Mouse (Mus musculus) brain, embryonic 14.5 days (tissue): ENCODE data around the gene Entpd3. TPM values are rescaled to one million over a fixed set of nuclear protein-coding genes. Genes with fewer than 3 reads are reported as not detected.
A peak's percentile ranks its signal among the peaks of the same experiment; 100 is the strongest.

Source experiments
- DNase-seq: peaks from one replicate; pipeline ENCODE4 v3.0.0-alpha.2; 2011; ENCODE audit warnings: low read depth
- CTCF ChIP-seq: fragments of 200-500 bp; IDR thresholded peaks from 2 replicates; pipeline ENCODE4 v1.5.1; 2012; ENCODE audit warnings: inconsistent platforms, mild to moderate bottlenecking, moderate library complexity, borderline replicate concordance; ENCODE audit not compliant: insufficient read depth, insufficient read length; ENCODE audit errors: extremely low read depth
- POLR2A ChIP-seq: fragments of 200-500 bp; IDR thresholded peaks from 2 replicates; pipeline ENCODE4 v1.6.1; 2012; ENCODE audit warnings: mild to moderate bottlenecking, inconsistent platforms, borderline replicate concordance; ENCODE audit not compliant: poor library complexity, insufficient read depth, insufficient read length, severe bottlenecking; ENCODE audit errors: extremely low read depth
- polyA plus RNA-seq: library from polyadenylated mRNA; depleted of rRNA; stranded (reverse); fragments of >200 nt; gene quantifications from 2 replicates; pipeline ENCODE4 v1.2.3, GENCODE M21; 2012

Entpd3 gene
- polyA plus RNA-seq, 1 experiment = 3.9 TPM

DNA sequence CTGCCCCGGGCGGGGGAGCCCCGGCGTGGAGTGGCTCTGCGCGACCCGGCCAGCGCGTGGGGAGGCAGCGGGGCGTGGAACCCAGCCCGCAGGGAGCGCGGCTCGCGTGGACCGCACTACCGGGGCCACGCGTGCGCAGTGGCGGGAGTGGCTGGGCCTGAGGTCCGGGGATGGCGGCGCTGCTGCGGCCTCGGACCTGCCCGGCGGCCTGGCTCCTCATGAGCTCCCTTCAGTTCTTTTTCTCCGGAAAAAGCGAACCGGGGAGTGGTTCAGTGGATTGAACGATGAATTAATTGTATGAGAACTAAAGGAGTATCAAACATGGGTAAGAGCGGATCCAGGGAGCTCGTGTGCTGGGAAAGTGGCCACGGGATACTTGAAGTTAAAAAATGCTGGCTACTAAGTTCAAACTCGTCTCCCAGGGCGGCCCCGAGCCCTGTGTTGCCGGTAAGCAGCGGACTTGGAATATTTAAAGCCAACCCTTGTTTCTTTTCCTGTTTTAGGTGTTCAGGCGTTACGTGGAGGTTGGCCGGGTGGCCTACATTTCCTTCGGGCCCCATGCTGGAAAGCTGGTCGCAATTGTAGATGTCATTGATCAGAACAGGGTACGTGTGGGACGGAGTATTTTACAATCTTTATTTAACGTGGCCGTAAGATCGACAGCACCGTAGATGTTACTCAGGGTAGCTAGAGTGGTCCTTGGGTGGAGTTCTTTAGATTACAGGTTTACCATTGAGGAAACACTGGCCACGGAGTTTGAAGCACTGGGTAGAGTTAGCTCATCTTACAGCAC is 32.2 kb downstream of the Entpd3 start:
- no peak for DNase-seq
- TF ChIP-seq CTCF (no peak), POLR2A (no peak)

GRCm38 (mm10) chr9:120575748-120576661 is 36.4 kb downstream of the Entpd3 start:
- no peak for DNase-seq

GRCm38 (mm10) chr9:120576662-120577013 is 37.0 kb downstream of the Entpd3 start:
- no peak for DNase-seq

More at GRCm38 (mm10) chr9:120575748-120576661, 36.4 kb downstream of the Entpd3 start:
- TF ChIP-seq CTCF = peak; percentile 24; the same call in 1 of the 2 replicates
- TF ChIP-seq POLR2A = no peak

DNA sequence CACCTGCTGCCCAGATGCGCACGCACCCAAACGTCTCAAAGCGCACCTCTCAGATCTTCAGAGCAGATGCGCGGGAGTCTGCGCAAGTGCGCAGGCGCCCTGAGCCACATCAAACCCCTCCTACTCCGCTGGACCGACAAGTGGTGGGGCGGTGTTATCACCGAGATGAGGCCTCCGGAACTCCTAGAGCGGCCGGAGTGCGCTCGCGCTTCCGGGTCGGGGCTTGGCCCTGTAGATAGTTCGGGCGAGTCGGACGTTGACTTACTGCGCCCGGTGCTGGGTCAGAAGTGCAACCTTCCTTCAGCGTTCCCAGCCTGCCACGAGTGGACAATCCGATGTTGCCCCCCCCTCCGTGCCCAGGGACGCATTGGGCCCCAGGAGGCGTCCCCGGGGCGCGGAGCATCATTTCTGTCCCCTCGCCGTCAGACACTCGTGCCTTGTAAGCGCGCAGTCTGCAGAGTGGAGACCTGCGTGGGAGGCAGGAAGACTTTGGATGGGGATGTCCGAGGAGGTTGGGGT is 37.6 kb downstream of the Entpd3 start:
- peak; percentile 99 for DNase-seq
- TF ChIP-seq POLR2A (no peak; the same call in 1 of the 2 replicates), CTCF (no peak)

More at GRCm38 (mm10) chr9:120576662-120577013, 37.0 kb downstream of the Entpd3 start:
- TF ChIP-seq POLR2A (no peak), CTCF (no peak)

DNA sequence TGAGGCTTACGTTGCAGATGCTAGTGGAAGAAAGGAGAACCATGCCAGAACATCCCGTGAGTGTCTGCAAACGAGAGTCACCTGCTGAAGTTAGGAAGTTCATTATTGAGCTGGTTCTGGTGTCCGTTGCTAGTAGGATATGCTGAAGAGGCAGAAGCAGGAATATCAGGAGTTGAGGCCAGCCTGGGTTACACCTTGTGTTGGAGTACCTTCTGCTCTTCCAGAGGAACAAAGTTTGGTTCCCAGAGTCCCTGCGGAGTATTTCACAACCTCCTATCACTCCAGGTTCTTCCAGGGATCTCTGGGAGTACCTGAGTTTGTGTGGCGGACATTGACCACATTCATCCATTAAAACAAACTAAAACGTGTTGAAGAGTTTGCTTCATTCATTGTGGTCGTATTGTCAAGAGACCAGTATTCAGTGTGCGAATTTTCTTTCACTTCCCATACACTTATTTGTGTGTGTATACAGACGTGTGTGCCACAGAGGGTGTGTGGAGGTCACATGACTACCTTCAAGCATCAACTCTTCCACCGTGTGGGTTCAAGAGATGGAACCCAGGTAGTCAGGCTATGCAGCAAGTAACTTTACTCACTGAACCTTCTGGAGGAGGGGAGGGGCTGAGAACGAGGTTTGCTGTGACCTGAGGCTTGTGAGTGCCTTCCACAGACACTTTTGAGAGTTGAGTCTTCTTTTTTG is 38.2 kb downstream of the Entpd3 start:
- no peak for DNase-seq
- no peak for TF ChIP-seq POLR2A
- no peak for TF ChIP-seq CTCF

GRCm38 (mm10) chr9:120578701-120579100 is 39.1 kb downstream of the Entpd3 start:
- DNase-seq = no peak
- no peak for TF ChIP-seq POLR2A
- TF ChIP-seq CTCF = no peak

- no peak for TF ChIP-seq POLR2A
- no peak for TF ChIP-seq CTCF
- no peak for DNase-seq
Measured at GRCm38 (mm10) chr9:120579808-120580207, 40.2 kb downstream of the Entpd3 start.

DNA sequence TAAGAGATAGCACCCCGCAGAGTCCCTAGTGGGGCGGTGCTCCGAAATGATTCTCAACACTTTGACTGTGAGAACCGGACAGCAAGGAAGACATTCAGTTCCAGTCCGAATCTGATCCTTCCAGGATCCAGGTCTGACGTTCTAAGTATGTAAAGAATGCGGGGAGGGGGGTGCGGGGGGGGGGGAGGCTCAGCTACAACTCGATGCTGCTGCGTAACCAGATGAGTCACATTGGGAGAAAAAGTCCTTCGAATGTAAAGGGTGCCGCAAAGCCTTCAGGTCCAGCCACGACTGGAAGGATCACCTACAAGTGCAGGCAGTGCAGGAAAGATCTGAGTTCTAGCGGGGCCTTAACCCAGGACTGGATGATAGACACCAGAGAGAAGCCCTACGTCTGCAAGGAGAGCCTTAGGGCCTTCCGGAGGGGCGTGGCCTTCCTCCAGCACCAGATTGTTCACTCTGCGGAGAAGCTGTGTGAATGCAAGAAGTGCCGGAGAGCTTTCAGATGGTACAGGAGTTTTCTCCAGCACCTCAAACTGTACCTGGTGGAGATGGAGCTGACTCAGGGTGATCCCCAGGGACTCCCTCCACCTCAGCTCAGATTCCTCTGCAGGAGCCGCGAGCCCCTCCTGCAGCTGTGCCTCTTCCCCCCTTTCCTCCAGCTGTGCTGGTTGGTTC is 42.5 kb downstream of the Entpd3 start:
- DNase-seq = peak; percentile 60
- TF ChIP-seq POLR2A (no peak), CTCF (no peak)

- DNase-seq = peak; percentile 95
- TF ChIP-seq POLR2A = no peak
- peak; percentile 90 for TF ChIP-seq CTCF
Measured at GRCm38 (mm10) chr9:120582619-120583308, 43.1 kb downstream of the Entpd3 start.

- TF ChIP-seq POLR2A = no peak
- TF ChIP-seq CTCF = no peak
- DNase-seq = no peak
Measured at GRCm38 (mm10) chr9:120583314-120583713, 43.7 kb downstream of the Entpd3 start.
